Mouse (Mus musculus) cerebellum, adult 2 months (tissue): ENCODE measurements around the gene H2afz. TPM values are rescaled to one million over a fixed set of nuclear protein-coding genes. Genes with fewer than 3 reads are reported as not detected.

ENCODE experiments used
- DNase-seq, 2 experiments: peaks; one replicate each; pipeline ENCODE4 v3.0.0; 2021
- H3K27ac ChIP-seq: fragments of 200-500 bp; 2 replicates; pipeline ENCODE4 v1.5.1; 2012; ENCODE audit warnings: low read length, control low read depth, inconsistent platforms; ENCODE audit not compliant: insufficient read depth
- H3K27me3 ChIP-seq: fragments of 200-500 bp; 2 replicates; pipeline ENCODE4 v1.6.1; 2012; ENCODE audit warnings: inconsistent platforms, mild to moderate bottlenecking, low read length, moderate library complexity; ENCODE audit not compliant: control insufficient read depth, insufficient read depth
- H3K4me1 ChIP-seq: fragments of 200-500 bp; 2 replicates; pipeline ENCODE4 v1.6.1; 2011; ENCODE audit warnings: low read length; ENCODE audit not compliant: control insufficient read depth, insufficient read depth
- H3K4me3 ChIP-seq: fragments of 200-500 bp; replicated peaks from 2 replicates; pipeline ENCODE3; 2011; ENCODE audit warnings: mild to moderate bottlenecking, low read depth, low read length, control low read depth; ENCODE audit not compliant: insufficient read depth
- CTCF ChIP-seq: fragments of 200-500 bp; IDR thresholded peaks from 2 replicates; pipeline ENCODE4 v1.5.1; 2011; ENCODE audit warnings: low read depth, mild to moderate bottlenecking, control low read depth, low read length, moderate library complexity, borderline replicate concordance; ENCODE audit not compliant: insufficient read depth
- POLR2A ChIP-seq: fragments of 200-500 bp; IDR thresholded peaks from 2 replicates; pipeline ENCODE4 v1.6.1; 2011; ENCODE audit warnings: low read length, control low read depth, borderline replicate concordance; ENCODE audit not compliant: insufficient read depth
- WGBS: fragments of 180-500 bp; shearing (Covaris S2); methylation state at CpG from one replicate; pipeline ENCODE4 v1.1.7; 2018; 5-methylcytosine and 5-hydroxymethylcytosine counted together
- polyA plus RNA-seq: library from polyadenylated mRNA; depleted of rRNA; stranded (reverse); fragments of >200 nt; gene quantifications from 2 replicates; pipeline ENCODE4 v1.2.3, GENCODE M21; 2012

The H2afz gene
- polyA plus RNA-seq, 1 experiment: 430 TPM

- Histone ChIP-seq H3K4me1 (no peaks in the 10 kb centered on the region), H3K27ac (no peak overlapping the region), H3K4me3 (no peak overlapping the region), H3K27me3 (no peaks in the 10 kb centered on the region)
- no peak for DNase-seq
- 98% methylated on average over 5 of the region's 5 CpGs for WGBS
- TF ChIP-seq CTCF: no peak
- TF ChIP-seq POLR2A: no peak
These were observed 16.8 kb downstream of the H2afz start for GRCm38 (mm10) chr3:137881093-137881492.

- WGBS: 81% methylated on average over 7 of the region's 7 CpGs
- TF ChIP-seq POLR2A (no peak), CTCF (no peak)
- Histone ChIP-seq H3K27me3 (no peaks in the 10 kb centered on the region), H3K4me3 (no peak overlapping the region), H3K4me1 (no peaks in the 10 kb centered on the region), H3K27ac (no peak overlapping the region)
- DNase-seq: no peak
These were observed 23.7 kb downstream of the H2afz start for GRCm38 (mm10) chr3:137887961-137888360.

- no peak for DNase-seq
- Histone ChIP-seq H3K27me3 (no peaks in the 10 kb centered on the region), H3K4me3 (no peak overlapping the region), H3K27ac (no peak overlapping the region), H3K4me1 (no peaks in the 10 kb centered on the region)
- 28% methylated on average over 3 of the region's 3 CpGs for WGBS
- no peak for TF ChIP-seq POLR2A
- no peak for TF ChIP-seq CTCF
These were observed 26.8 kb downstream of the H2afz start for GRCm38 (mm10) chr3:137891089-137891488.

GRCm38 (mm10) chr3:137892118-137892517 lies 27.8 kb downstream of the H2afz start:
- DNase-seq: no peak
- 87% methylated on average over 4 of the region's 4 CpGs for WGBS
- Histone ChIP-seq H3K4me1 (no peaks in the 10 kb centered on the region), H3K4me3 (no peak overlapping the region), H3K27ac (no peak overlapping the region), H3K27me3 (no peaks in the 10 kb centered on the region)
- TF ChIP-seq POLR2A (no peak), CTCF (no peak)

- H3K4me1 ChIP-seq: no peaks in the 10 kb centered on the region
- 94% methylated on average over 4 of the region's 4 CpGs for WGBS
- no peaks in the 10 kb centered on the region for H3K27me3 ChIP-seq
- DNase-seq: no peak
- H3K27ac ChIP-seq: no peak overlapping the region
- H3K4me3 ChIP-seq: no peak overlapping the region
- TF ChIP-seq CTCF (no peak), POLR2A (no peak)
These were observed 29.5 kb downstream of the H2afz start for GRCm38 (mm10) chr3:137893789-137894188.

GRCm38 (mm10) chr3:137895196-137895595 lies 30.9 kb downstream of the H2afz start:
- 99% methylated on average over 3 of the region's 3 CpGs for WGBS
- Histone ChIP-seq H3K4me3 (no peak overlapping the region), H3K27me3 (no peaks in the 10 kb centered on the region), H3K27ac (no peak overlapping the region), H3K4me1 (no peaks in the 10 kb centered on the region)
- DNase-seq: no peak
- TF ChIP-seq POLR2A: no peak
- peak; percentile 48 for TF ChIP-seq CTCF

- DNase-seq: no peak
- Histone ChIP-seq H3K4me3 (no peak overlapping the region), H3K27me3 (no peaks in the 10 kb centered on the region), H3K27ac (no peak overlapping the region), H3K4me1 (no peaks in the 10 kb centered on the region)
- TF ChIP-seq CTCF: no peak
- WGBS: 67% methylated on average over 4 of the region's 4 CpGs
These were observed 32.1 kb downstream of the H2afz start for GRCm38 (mm10) chr3:137896386-137896785.

- Histone ChIP-seq H3K27me3 (no peaks in the 10 kb centered on the region), H3K27ac (no peak overlapping the region), H3K4me1 (no peaks in the 10 kb centered on the region), H3K4me3 (no peak overlapping the region)
- TF ChIP-seq CTCF: no peak
- no peak for TF ChIP-seq POLR2A
- DNase-seq: no peak
- 97% methylated on average over 3 of the region's 3 CpGs for WGBS
These were observed 32.6 kb downstream of the H2afz start for GRCm38 (mm10) chr3:137896867-137897266.
